Mouse (Mus musculus) liver, embryonic 14.5 days (tissue): Measurements from ENCODE around the gene Lima1.

ENCODE experiments used
- CTCF ChIP-seq: IDR thresholded peaks from 2 replicates; pipeline ENCODE4 v1.5.1; 2016; ENCODE audit warnings: antibody characterized with exemption, low read depth, control low read depth
- EP300 ChIP-seq: IDR thresholded peaks from 2 replicates; pipeline ENCODE4 v1.6.1; 2016; ENCODE audit warnings: antibody characterized with exemption, low read depth

- TF ChIP-seq CTCF (no peak), EP300 (no peak)
These were observed 48.9 kb downstream of the Lima1 start for GRCm38 (mm10) chr15:99826210-99826888.
